Mouse (Mus musculus): ENCODE data around the gene Glis3. TPM values are rescaled to one million over a fixed set of nuclear protein-coding genes. Genes with fewer than 3 reads are reported as not detected.

The Glis3 gene
- total RNA-seq, 1 experiment from 2014 or later = 13.5 TPM

DNA sequence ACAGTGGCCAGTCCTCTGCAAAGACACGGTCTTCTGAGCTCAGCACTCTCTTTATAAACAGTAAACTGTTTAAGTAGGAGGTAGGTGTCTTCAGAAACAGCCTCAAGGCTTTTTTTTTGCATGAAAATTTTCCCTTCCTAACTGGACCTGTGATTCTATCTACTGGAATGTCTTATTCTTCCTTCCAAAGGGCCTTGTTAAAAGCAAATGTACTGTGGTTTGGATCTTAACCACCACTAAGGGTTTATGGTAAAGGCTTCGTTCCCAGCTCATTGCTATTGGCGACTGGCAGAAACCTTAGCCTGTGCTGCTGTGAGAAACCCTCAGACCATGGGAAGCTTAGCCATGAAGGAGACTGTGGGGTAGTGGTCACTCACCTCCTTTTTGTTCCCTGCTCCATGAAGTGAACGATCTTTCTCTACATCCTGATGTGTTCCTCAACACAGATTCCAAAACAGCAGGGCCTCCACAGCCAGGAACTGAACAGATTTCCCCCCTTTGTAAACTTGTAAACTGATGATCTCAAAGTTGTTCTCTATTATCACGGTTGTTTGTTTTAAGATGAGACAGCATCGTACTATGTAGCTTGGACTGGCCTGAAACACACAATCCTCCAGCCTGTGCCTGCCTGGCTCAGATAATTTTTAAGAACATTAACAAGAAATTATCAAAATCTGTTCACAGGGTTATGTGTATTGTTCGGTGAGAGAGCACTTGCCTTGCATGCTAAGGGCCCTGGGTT is 88.0 kb downstream of the Glis3 start:
- no peak for DNase-seq

DNA sequence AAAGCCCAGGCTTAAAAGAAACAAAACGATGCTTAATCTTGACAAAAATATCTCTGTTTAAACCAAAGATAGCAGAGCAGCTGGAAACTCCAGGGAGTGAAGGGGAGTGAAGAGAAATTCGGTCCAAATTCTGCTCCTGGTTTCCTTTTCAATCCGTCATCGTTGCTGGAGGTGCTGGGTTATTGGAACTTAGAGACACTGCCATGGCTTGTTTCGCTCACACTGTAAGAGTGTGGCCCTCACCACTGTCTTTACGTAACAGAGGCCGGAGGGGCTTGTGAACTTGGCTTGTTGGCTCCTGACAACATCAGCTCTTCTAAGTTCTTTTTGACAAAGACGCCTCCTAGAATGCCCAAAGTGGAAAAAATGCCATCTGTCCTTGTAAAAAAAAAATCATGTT is 99.4 kb downstream of the Glis3 start:
- no peak for DNase-seq

DNA sequence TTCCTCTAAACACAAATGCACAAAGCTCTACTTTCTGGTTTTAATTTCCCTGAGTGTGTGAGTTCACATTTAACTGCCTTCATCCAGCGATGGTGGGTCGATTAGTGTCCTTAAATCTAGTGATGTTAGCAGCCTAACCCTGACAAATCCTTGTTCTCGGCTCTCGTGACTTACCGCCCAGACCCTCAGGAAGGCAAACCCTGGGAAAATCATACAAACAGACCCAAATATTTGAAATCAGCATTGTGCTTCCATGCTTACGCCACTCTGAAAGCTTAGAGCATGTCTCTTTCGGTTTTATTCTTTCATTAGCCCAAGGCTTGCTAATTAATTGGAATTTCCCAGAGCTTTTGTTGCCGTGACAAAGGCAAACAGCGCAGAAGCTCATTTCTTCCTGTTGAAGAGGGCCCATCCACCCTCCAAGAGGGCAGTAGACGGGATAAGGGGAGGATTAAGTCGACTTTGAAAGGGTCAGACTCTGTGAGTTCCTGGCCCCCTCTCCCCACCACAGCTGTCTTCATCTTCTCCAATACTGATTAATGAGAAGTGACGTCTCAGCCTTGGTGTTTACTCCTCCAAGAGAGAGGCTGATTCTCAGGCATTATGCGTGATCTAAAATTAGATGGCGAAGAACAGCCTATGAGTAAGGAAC is 100.0 kb downstream of the Glis3 start:
- DNase-seq = no peak

DNA sequence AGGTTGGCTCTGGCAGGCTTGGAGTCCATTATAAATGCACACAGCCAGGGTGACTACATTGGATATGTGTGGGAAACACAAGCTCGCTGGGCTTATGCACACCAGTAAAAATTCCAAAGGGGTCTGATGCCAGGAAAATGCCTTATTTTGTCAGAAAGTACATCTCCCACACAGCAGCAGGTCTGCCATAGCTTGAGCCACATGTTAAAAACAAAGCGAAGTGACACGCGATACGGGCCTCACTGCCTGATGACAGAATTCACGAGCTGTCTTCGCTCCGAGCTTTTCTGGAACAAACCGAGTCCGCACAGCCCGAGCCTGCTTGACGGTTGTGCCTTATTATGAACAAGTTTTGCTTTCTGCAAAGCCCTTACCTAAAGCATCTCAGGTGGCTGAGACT is 102.9 kb downstream of the Glis3 start:
- no peak for DNase-seq

DNA sequence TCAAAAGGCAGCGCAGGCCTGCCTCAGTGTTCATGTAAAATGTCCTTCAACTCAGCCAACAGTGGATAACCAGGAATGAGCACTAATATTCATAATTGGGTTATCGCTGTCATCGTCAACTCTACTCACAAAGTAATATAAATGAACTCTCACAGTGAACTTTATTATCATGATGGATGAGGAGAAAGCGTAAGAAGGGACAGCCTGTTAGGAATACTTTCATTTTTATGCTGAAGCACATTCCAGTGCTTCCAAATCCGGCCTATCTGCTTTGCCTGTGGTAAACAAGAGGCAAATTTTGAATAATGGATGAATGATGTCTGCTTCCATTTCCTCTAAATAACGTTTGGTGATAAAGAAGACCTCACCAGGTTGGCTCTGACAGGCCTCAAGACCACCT is 103.3 kb downstream of the Glis3 start:
- DNase-seq = no peak

DNA sequence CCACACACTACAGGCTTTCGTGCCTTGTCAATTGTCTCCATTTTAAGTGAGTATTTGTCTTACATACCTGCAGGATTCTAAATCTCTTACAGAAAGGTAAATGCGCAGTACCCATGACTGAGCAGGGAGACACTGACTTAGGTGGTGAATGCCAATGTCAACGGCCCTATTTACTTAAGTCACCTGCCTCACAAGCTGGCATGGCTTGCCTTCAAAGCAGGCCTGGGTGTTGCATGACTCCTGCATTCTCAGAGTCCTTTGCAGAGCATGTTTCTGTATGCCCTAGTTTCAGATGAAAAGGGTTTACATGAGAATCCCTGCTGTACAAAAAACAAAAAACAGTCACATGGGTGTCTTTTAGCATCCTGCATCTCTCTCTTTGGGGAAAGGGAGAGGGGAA is 106.2 kb downstream of the Glis3 start:
- DNase-seq = no peak

DNA sequence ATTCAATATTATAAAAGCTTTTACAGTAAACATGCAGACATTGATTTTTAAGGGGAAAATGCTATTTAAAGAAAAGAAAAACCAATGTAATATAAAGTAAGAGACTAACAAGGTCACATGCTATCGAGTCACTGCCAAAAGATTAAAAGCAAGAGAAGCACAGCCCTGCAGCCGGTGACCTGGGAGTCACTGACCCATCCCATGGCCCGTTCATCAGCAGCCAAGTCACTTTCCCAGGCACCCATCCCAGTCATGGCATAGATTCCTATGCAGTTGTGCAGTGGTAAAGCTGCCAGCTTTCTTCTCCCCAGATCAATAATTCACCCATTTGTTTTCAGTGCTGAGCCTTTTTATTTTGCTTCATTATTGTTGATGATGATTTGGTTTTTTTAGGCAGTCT is 110.0 kb downstream of the Glis3 start:
- DNase-seq = peak; percentile 6

DNA sequence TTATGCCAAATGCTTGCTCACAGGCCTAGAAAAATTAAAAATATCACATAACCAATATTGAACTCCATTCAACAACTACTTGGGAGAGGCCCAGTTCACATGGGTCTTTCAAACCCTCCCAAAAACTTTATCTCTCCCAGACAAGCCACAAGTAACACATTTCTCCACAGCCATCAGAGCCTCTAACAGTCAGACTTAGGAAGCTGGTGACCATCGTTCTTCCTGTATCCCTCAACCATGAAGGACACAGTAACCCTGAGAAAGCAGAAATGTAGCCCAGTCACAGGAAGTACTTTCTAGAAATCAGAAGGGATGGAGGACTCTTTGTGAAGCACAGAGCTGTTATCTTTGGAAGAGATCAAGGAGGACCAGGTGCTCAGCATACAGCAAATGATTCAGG is 112.8 kb downstream of the Glis3 start:
- DNase-seq = no peak

DNA sequence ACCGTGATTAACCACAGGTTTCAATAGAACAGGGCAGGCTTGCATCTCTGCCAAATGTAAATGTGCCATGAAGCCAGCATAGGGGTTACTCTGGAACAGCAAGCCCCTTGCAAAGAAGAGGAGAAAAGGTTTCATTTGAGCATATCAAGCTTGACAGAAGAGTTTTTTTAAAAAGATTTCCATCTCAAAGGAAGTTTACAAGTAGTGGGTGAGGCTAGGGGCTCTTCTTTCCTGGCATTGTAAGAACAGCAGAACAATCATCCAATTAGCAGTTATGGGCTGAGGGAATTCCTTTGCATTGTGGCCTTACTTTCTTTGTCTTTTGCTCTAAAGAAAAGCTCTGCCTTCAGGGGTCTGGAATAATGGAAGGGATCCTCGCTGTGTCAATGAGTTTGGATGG is 113.3 kb downstream of the Glis3 start:
- no peak for DNase-seq

DNA sequence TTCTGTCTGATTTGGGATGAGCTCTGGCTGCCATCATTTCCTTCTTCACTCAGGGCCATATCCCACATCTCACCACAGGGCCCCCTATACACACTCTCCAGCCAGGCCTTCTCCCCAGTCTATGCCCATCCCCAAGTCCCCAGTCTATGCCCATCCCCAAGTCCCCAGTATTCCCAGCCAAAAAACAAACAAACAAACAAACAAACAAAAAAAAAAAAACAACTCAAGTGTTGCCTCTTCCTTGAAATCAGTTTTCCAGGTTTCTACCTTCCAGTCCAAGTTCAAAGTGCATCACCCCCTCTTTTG is 118.2 kb downstream of the Glis3 start:
- no peak for DNase-seq

DNA sequence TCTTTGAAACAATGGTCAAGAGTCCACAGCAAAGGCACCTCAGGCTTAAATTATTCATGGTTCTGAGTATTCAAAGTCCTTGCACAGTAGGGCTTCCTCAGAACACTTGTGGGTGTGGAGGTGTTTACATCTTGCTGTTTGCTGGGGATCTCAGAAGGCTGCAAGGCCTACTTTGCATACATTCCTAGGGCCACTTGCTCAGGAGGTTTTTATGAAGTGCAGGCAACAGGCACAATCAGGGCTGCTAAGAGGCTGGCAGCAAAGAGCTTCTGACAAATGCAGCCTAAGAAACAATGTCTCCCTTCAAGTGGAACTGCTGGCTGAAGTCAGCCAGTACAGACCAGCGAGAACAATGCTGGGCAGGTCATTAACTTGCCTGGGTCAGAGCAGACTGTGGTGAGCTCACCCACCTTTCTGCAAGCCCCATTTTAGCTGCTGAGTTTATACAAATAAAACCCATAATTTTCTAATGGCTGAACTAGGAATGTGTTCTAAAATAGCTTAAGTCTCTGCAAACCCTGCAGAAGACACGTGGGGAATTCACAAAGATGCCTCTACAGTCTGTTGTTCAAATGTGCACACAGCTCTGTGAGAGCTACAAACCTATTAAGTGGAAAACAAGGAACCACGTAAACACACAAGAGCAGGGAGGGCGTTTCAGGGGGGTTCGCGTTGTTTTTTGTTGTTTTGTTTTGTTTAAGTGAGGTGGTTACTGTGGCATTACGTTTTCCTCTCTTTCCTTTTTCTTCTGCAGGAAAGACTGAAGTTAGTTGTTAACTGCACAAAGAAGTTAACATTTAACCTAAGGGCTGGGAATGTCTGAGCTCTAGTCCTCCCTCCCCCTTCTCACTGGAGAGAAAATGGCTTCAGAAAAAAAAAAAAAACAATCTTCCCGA is 118.8 kb downstream of the Glis3 start:
- DNase-seq = no peak

DNA sequence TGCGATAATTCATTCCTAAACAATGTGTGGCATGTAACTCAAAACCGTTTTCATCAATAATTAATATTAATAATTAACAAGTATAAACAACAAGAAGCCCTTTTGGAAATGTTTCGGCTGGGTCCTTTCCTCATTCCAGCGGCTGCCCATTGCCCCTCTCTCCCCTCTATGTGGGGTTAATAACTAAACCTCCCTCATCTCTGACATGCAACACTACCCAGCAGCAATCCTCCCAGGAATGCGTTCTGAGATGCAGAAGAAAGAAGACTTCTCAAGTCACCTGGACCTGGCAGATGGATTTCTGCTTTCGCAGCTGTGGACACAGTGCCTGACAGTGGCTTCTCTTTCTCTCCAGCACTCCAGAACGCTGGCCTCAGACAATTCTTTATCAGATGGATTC is 120.0 kb downstream of the Glis3 start:
- DNase-seq = no peak

DNA sequence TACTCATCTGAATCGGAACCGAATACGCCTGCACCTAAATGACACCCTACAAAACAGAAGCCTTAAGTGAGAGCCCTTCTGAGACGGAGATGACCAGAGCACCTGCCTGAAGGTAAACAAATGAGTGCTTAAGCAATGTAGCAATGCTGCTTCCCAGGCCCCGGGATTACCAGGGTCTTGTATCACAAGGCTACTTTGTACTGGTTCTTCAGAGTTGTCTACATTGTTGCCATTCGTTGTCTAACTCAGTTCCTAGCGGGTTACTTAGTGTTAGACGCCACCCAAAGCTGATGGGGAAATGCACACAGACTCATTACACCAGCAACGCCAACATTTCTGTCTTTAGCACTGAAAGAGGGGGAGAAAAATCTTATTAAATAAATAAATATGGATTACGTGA is 120.5 kb downstream of the Glis3 start:
- DNase-seq = no peak

DNA sequence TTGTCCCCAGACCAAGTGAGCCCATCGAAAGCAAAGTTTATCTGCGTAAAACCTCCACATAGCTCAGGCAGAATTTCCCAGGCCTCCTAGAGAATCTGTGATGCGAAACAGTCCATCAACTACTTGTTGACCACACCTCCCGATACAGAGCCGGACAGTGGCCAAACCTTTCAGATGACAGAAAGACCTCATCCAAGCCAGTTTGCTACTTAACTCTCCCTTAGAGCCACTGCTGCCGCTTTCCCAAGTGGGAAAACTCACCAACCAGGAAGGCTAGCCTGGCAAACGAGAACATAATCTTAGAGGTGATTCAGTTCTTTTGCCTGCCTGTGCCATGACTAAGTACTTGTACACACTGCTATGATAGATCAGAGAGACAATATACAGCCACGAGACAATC is 121.2 kb downstream of the Glis3 start:
- DNase-seq = no peak

DNA sequence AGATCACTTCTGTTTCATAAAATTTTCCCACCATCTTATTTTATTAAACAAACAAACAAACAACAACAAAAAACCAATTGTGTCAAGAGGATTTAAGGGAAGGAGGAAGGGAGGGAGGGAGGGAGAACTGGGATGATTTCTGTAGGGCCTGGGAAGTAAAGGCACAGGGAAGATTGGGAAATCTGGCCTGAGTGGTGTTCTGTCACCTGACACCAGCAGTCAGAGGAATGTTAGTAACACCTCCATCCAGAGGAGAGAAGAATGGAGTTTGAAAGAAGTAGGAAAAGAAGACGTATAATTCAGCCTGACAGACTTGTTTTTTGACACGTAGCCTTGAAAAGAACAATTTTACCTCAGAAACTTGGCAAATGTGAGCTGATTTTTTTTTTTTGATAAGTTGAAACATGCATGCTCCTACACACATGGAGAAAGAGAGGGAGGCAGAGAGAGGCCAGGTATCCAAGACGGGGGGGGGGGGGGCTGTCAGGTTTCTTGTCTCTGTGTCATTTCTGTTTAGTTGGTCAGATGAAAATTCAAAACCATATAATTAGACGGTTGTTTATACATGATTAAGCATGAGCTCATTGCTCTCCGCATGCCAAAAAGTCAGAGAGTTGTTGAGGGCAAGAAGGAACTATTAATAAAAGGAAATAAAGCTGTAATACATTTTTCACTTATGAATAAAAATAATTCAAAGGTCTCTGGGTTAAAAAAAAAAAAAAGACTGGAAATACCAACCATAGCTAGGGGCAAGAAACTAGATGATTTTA is 122.1 kb downstream of the Glis3 start:
- peak; percentile 5 for DNase-seq

DNA sequence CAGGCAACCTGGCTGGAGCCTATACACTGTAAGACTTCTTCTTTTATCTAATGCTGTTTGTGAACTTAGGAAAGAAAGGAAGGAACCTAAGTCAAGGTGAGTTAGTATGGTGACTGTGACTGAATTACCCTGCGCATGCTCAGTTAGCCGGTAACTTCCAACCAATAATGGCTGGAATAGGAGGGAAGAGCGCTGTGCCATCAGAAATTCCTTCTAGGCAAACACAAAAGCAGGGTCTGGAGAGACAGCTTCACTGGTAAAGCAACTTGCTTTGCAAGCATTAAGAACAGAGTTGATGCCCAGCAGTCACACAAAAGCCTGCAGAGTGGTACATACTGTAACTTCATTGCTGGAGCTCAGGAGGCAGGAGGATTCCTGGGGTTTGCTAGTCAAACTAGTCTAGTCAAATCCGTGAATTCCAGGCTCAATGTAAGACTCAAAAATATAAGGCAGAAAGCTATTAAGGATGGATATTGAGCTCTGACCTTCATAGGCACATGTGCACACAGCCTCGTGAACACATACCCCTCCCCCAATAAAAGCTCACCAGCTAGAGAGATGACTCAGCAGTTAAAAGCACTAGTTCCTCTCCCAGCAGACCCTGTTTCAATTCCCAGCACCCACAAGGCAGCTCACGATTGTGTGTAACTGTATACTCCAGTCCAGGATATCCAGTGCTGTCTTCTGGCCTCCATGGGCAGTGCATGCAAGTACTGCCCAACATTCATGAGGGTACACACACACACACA is 124.5 kb downstream of the Glis3 start:
- DNase-seq = no peak

DNA sequence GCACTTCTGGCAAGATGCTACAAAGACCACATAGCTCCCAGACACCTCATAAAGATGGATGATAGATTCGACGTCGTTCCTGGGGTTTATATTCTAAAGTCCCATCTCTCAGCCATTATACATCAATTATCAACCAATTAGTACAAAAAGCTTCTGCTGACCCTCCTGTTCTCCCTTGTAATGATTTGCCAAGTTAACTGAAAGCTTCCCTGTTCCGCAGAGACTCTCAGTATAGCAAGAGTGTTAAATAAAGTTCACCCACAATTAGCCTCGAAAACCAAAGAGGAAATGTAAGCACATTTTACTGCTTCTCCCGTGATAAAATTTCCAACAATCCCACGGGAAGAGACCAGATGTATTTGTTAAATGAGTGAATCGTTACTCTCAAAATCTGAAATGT is 129.3 kb downstream of the Glis3 start:
- no peak for DNase-seq

DNA sequence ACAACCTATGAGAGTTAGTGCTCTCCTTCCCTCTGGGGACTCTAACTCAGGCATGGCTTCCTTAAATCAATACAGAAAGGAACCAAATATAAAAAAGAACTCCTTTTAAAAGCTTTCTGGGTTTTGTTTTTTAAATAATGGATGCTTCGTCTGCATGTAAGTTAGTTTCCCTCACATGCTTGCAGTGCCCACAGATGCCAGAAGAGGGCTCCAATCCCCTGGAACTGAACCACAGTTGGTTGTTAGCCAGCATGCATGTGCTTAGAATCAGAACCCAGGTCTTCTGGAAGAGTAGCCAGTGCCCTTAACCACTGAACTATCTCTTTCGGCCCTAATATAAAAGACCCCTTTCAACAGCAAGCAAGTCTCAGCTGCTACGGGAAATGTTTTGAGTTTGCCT is 132.9 kb downstream of the Glis3 start:
- peak; percentile 12 for DNase-seq

DNA sequence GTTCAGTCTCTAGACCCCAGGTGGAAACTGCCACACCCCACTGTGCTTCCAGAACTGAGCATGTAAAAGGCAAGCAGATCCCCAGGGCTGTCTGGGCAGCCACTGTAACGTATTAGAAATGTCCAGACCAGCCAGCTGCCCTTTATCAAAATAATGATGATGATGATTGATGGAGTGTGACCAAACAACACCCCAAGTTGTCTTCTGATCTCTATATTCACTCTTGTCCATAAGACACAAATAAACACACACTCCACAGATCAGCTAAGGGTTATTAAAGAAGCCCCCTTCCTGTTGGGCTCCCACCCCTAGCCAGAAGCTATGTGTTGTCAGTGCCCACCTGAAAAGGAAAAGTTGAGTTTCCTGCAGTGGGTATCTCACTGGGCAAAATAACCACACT is 134.4 kb downstream of the Glis3 start:
- DNase-seq = no peak

DNA sequence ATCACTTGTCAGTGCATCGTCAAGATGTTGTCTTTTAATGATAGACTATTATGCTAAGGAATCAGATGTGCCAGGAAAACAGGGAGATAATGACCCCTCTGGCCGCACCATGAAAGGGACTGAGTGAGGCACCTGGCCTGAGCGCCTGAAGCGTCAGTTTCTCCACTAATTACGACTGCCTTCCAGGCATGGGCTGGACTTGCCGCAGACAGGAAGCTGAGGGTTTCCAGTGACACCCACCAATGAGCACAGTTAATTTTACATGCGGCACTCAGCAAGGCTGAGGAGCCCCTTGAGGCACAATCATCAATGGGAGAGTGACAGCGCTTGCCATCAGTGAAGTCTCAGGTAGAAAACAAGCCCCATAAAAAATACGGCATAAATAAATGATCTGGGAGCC is 141.1 kb downstream of the Glis3 start:
- no peak for DNase-seq

DNA sequence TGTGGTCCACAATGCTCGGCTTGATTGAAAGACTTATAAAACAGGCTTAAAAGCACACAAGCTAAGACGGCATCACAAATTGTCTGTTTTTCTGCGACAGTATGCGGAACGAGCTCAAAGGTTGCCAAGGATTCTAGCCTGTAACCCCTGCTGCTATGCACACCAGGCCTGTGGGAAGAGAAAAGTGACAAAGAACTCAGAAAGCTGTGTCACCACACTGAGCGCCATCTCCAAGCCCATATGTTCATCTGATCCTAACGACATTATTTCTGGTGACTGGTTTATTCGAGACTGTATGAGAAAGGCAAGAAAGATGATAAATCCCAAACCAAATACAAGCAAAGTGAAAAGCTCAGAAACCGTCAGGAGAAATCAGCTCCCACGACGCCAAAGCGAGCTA is 144.9 kb downstream of the Glis3 start:
- DNase-seq = no peak

DNA sequence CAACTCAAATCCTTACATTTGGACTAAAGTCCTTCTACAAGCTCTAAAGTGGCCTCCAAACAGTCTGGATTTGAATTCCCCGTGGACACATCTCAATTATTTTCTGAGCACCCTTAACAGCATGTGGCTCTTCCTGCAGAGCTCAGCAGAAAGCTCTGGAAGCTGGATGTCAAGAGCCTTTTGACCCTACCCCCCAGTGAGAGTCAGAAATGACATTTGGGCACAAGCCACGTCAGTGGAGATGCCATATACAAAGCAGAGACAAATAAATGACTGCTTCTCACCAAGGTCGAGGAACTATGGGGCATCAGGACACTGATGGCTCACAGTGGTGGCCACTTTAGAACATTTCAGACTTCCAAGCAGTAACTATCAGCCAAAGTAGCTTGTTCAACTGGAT is 146.3 kb downstream of the Glis3 start:
- DNase-seq = no peak
